Mouse (Mus musculus): ENCODE measurements around the gene Phf21b.
"Not testable (repeated sequence)": the region's sequence is repeated elsewhere in the genome, so short reads cannot be mapped to it uniquely, and the experiment has no call there.

Phf21b gene

GRCm38 (mm10) chr15:84772191-84773111, 83.4 kb downstream of the Phf21b start:
- DNase-seq: peak; percentile 23

DNA sequence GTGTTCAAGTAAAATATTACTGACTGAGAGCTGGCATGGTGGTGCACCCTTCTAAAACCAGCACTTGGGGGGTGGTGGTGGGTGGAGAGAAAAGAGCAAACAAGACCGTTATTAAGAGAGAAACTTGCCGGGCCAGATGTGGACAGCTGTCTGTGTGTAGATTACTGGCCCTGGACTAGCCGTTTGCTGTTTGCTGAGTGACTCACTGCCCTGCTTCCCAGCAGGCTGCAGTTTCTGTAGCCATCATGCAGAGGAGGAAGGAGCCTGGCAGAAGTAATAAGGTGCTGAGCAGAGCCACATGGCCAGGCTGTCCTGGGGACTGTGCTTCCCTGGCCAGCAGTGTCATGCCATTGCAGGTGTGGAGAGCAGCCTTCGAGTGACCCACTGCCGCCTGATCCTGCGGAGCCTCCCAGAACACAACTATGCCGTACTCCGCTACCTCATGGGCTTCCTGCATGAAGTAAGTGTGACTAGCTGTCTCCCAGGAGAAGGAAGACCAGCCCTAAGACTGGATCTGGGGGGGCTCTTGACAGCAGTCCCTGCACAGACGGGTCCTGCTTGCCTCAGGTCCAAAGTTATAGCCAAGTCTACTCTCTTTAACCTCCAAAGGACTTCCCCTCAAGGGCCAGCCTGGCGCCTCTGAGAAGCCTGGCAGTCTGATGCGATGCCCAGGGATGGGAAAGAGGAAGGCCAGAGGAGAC, 86.1 kb downstream of the Phf21b start:
- no peak for DNase-seq

GRCm38 (mm10) chr15:84768531-84768930, 87.3 kb downstream of the Phf21b start:
- not testable (repeated sequence) for DNase-seq

DNA sequence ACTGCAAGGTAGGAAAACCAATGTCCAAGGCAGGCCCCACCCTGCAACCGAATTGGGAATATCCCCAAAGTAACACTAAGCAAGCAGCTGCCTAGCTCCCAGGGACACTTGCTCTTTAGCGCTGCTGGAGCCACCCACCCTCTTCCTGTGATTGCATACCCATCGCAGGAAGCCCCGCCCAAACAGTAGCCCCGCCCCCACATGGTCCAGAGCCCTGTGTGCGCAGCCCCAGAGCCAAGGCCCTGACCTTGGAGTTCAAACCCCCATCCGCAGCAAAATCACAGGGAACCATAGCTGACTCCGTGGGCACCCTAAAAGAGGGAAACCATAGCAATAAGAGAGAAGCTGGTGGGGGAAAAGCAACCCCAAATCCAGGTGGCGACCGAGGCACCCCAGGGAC, 89.2 kb downstream of the Phf21b start:
- DNase-seq: no peak

- DNase-seq: no peak
Observed at GRCm38 (mm10) chr15:84763423-84763812, 92.4 kb downstream of the Phf21b start.

DNA sequence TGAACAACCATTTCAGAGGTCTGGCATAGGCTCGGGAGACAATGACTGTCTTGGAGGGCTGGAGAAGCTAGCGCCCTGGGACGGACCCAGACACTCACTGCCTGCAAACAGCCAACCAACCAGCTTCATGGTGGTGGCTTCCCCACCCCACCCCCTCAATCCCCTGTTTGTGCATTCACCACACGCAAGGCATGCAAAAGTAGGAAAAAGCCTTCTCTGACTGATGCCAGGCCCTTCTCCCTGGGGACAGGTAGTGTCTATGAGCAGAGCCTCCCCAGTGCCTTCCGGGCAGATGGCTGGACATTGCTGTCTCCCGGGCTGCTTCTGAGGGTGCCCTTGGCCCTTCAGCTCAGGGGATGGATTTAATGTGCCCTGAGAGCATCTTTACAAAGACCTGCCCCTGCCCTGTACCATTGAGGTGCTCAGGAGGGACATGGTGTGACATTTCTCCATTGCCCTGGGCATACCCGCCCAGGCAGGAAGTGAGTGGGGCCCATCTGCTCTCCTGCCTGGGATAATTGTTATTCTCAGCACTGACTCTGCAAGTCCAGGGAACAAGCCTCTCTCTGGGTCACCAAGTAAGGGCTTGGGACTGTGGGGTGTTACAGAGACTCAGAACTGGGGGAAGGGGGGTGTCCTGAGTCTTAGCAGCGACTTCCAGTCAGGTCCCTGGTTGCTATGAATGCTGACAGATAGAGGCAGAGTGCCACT, 93.0 kb downstream of the Phf21b start:
- DNase-seq: no peak

DNA sequence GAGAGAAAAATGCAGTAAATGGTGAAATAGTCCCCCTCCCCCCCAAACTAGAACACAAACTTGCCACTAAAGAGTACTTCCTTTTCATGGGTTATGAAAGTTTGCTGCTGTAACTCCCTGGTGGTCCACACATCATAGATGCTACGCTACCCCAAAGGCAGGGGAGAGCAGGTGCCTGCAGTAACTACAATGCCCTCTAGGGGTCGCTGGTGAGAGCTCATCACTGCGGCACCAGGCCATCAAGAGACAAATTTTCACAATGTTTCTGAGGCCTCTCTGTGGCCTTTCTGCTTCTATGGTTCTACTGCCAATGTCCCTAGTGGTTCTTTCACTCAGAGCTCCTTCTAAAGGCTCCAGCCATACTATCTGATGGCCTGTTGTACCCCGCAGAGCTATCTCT, 97.4 kb downstream of the Phf21b start:
- DNase-seq: peak; percentile 22

DNA sequence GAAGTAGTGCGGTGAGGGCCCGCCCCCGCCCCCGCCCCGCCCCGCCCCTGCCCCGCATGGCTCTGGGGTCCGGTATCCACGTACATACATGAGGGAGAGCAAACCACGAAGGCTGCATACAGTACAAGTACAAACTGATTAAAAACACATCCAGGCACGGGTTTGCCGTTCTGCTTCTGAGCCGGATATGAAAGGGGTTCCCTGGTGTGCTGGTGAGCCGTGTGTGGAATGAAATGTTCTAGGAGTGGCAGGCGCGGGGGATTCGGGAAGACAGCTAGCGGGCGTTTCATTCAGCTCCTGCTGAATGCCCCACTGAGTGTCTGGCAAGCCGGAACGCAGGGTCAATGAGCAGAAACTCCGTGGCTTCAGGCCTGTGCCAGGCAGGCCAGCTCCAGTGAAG, 99.4 kb downstream of the Phf21b start:
- DNase-seq: no peak

DNA sequence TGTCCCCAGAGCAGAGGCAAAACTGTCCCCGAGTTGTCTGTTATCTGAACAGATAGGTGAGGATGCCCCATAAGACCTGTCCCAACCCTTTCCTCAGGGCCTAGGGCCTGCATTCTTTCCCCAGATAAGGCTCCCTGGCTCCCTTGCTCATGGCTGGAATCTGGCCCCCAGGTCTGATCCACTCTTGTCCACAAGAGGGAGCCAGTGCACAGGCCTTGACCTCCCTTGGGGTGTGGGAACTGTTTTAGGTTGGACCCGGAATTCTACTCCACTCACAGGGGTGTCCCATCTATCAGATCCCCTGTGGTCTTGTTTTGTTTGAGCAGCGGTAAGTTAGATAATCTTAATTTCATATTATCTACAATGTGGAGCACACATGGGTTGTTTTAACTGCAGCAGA, 100.9 kb downstream of the Phf21b start:
- DNase-seq: peak; percentile 70

DNA sequence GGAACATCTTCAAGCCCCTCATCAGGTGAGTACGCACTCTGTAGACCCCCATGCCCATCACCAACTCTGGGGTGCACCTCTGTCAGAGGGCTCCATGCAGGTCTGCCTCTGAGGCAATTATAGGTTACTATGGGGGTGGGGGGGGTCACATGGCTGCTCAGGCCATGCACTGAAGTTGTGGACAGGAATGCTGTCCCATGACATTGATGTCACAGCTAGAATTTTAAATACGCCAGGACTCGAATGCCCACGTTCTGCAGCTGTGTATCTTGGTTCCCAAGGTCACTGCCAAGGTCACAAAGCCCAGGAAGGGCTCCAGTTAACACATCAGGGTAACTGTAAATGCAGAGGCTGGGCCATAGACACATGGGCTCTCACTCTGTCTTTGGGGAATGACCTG, 110.0 kb downstream of the Phf21b start:
- no peak for DNase-seq

DNA sequence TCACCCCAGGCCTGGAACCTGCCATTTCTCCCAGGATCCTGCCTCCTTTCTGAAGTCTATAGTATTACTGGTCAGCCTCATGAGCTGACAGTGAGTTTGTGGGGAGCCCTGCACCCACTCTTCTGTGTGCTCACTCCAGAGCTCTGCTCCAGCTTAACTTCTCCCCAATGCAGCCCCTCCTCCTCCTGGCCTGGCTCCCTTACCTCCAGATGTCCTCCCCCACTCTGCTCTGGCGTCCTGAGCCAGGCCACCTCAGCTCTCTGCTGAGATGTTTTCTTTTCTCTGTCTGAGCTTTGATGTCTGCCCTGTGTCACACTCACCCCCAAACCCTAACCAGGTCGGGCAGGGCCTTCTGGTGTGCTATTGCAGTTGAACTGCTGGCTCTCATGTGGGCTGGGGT, 111.5 kb downstream of the Phf21b start:
- no peak for DNase-seq

GRCm38 (mm10) chr15:84743347-84743746, 112.5 kb downstream of the Phf21b start:
- DNase-seq: no peak

- DNase-seq: no peak
Observed at GRCm38 (mm10) chr15:84741573-84741972, 114.3 kb downstream of the Phf21b start.

DNA sequence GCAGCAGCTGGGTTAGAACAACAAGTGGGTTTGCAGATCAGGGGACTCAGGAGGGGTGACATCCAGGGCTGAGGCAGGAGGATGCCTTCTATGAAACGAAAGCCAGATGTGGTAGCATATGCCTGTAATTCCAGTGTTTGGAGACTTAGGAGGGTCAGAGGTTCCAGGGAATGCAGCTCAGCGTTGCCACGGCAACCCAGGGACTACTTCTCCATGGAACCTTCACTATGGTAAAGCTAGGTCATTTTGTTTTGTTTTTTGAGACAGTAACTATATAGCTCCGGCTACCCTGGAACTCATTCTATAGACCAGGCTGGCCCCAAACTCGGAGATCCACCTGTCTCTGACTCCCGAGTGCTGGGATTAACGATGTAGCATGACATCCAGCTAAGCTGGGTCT, 117.6 kb downstream of the Phf21b start:
- DNase-seq: no peak

DNA sequence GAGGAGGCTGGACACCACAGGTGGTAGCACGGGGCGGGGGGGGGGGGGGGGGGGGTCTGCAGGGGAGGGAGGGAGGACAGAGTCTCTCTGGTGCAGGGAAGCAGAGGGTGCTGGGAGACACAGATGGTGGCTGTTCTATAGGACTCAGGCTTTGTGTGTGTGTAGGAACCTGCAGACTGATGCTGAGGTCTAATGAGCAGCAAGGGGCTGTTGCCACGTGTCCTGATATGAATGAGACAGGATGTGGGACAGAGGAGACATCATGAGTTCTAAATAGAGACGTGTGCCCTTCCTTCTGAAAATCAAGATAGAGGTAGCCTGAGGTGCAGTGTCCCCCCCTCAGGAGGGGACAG, 118.9 kb downstream of the Phf21b start:
- DNase-seq: no peak

GRCm38 (mm10) chr15:84736346-84736993, 119.4 kb downstream of the Phf21b start:
- DNase-seq: no peak

Data from kidney, adult 9 months (tissue).